Mouse (Mus musculus) testis, adult 2 months (tissue): ENCODE results near the gene Psme3. TPM values are rescaled to one million over a fixed set of nuclear protein-coding genes. Genes with fewer than 3 reads are reported as not detected.

ENCODE experiments used
- H3K27ac ChIP-seq: fragments of 200-500 bp; 2 replicates; pipeline ENCODE4 v1.5.1; 2012; ENCODE audit warnings: low read depth, low read length; ENCODE audit not compliant: control insufficient read depth, insufficient read depth
- H3K27me3 ChIP-seq: fragments of 200-500 bp; 2 replicates; pipeline ENCODE4 v1.6.1; 2012; ENCODE audit warnings: mild to moderate bottlenecking, low read length, moderate library complexity; ENCODE audit not compliant: control insufficient read depth, insufficient read depth
- H3K36me3 ChIP-seq: fragments of 200-500 bp; 2 replicates; pipeline ENCODE4 v1.6.1; 2012; ENCODE audit warnings: mild to moderate bottlenecking, low read length; ENCODE audit not compliant: control insufficient read depth, insufficient read depth
- H3K4me1 ChIP-seq: fragments of 200-500 bp; 2 replicates; pipeline ENCODE4 v1.6.1; 2012; ENCODE audit warnings: low read length; ENCODE audit not compliant: control insufficient read depth, insufficient read depth
- H3K4me3 ChIP-seq: fragments of 200-500 bp; 2 replicates; pipeline ENCODE4 v1.5.1; 2012; ENCODE audit warnings: low read depth, mild to moderate bottlenecking, low read length, moderate library complexity, mixed read lengths; ENCODE audit not compliant: control insufficient read depth
- CTCF ChIP-seq: fragments of 200-500 bp; IDR thresholded peaks from 2 replicates; pipeline ENCODE4 v1.5.1; 2012; ENCODE audit warnings: low read depth, mild to moderate bottlenecking, inconsistent platforms, low read length, moderate library complexity; ENCODE audit not compliant: control insufficient read depth, insufficient read depth, insufficient replicate concordance
- POLR2A ChIP-seq: fragments of 200-500 bp; IDR thresholded peaks from 2 replicates; pipeline ENCODE4 v1.6.1; 2012; ENCODE audit warnings: low read depth, mild to moderate bottlenecking, inconsistent platforms, low read length, moderate library complexity; ENCODE audit not compliant: control insufficient read depth
- polyA plus RNA-seq: library from polyadenylated mRNA; depleted of rRNA; stranded (reverse); fragments of >200 nt; gene quantifications from 2 replicates; pipeline ENCODE4 v1.2.3, GENCODE M21; 2012

Gene Psme3
- polyA plus RNA-seq, 1 experiment = 74.5 TPM

DNA sequence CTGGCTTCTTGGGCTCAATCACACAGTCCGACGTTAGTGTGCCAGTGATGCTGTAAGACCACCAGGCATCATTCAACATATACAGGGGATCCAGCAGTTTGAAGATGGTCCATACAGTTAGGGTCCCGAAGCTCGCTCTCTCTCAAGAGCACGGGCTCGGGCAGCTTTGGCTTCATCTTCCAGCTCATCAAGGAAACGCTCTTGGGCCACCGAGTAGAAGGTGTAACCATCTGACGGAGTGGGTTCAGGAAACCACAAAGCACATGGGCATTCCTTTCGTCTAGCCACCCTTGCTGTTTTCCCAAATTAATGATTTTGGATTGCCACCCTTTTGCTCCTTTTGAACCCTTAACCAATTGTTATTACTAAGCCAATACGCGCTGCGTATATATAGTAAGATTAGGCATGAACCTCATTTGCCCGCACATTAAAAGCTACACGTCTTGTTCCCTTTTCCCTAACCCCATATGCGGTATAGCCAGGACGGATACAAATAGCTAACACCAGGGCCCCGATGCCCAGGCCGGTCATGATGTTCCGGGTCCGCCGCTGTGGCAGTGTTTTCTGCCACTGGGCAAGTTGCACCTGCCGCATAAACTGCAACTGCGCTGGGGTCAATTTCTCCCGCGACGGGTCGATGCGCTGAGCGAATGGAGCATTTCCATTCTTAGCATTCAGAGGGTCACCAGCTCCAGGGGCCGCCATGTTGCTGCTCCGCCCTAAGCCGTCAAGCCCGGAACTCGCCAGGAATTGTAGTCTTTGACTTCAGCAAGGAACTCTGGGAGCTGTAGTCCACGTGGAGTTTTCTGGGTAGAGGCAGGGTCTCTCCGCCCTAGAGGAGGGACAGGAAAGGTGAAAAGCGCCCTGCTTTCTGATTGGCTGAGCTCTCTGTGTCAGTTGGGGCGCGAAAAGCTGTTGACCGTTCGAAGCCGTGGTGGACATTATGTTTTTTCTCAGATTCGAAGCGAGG is 37.5 kb upstream of the Psme3 start, which contains the start of the genes Cntd1 and Coa3:
TSS of gene Cntd1 (plus strand) at position 790 of the 970 bp plus-strand sequence.
TSS of gene Coa3 (minus strand) at position 892 of the 970 bp plus-strand sequence.
- peak within 1 kb of the TSS; percentile 99 for H3K4me3 ChIP-seq

GRCm38 (mm10) chr11:101279193-101279569 is 36.8 kb upstream of the Psme3 start:
- H3K27me3 ChIP-seq = no peaks in the 10 kb centered on the region

More for the DNA sequence above, 37.5 kb upstream of the Psme3 start, which contains the start of the genes Cntd1 and Coa3:
- Histone ChIP-seq H3K36me3 (no peaks in the 10 kb centered on the region), H3K27me3 (no peaks in the 10 kb centered on the region), H3K27ac (peak within 1 kb of the TSS; percentile 96), H3K4me1 (peaks cover 11% of the 10 kb centered on the region)
- peak; percentile 56 for TF ChIP-seq POLR2A
- 0 out of 2 replicates have a peak, but pooled peaks have one; percentile 1 for TF ChIP-seq CTCF

GRCm38 (mm10) chr11:101280837-101281236 is 35.2 kb upstream of the Psme3 start:
- Histone ChIP-seq H3K4me3 (peak overlapping the region; percentile 43; the same call in 1 of the 2 replicates), H3K4me1 (peaks cover 11% of the 10 kb centered on the region), H3K27ac (no peak overlapping the region), H3K36me3 (peaks cover 4% of the 10 kb centered on the region; the same call in 1 of the 2 replicates), H3K27me3 (no peaks in the 10 kb centered on the region)
- TF ChIP-seq CTCF (no peak), POLR2A (no peak)

More at GRCm38 (mm10) chr11:101279193-101279569, 36.8 kb upstream of the Psme3 start:
- Histone ChIP-seq H3K4me1 (peaks cover 11% of the 10 kb centered on the region), H3K36me3 (no peaks in the 10 kb centered on the region; the same call in 1 of the 2 replicates), H3K27ac (peak overlapping the region; percentile 96), H3K4me3 (peak overlapping the region; percentile 99)
- no peak; the same call in 1 of the 2 replicates for TF ChIP-seq POLR2A
- no peak for TF ChIP-seq CTCF

DNA sequence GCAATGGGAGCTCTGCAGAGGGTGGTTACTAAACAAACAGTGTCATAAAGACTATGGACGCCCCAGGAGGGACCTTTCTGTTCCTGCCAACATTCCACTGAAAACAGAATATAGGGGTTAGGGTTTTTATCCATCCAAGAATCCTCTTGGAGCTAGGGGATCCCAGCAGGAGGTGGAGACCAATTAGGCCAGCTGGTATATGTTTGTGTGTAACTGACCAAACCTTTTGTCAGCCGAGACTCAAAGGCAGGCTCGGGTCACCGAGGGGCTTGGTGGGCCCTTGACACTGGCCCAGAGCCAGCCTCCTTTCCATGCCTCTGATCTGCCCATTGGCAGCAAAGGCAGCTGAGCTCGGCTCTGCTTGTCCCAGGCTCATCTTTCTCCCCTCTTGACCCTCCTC is 33.1 kb upstream of the Psme3 start:
- Histone ChIP-seq H3K4me1 (peaks cover 5% of the 10 kb centered on the region), H3K27ac (no peak overlapping the region), H3K27me3 (no peaks in the 10 kb centered on the region), H3K36me3 (peaks cover 4% of the 10 kb centered on the region; the same call in 1 of the 2 replicates), H3K4me3 (no peak overlapping the region)
- no peak for TF ChIP-seq POLR2A
- no peak for TF ChIP-seq CTCF

- peaks cover 5% of the 10 kb centered on the region; the same call in 1 of the 2 replicates for H3K36me3 ChIP-seq
- H3K4me1 ChIP-seq = no peaks in the 10 kb centered on the region; the same call in none of the 2 replicates
- H3K27ac ChIP-seq = no peak overlapping the region
- TF ChIP-seq POLR2A = no peak
- TF ChIP-seq CTCF = no peak
- H3K27me3 ChIP-seq = no peaks in the 10 kb centered on the region
- H3K4me3 ChIP-seq = no peak overlapping the region
Measured at GRCm38 (mm10) chr11:101283805-101284204, 32.2 kb upstream of the Psme3 start.

DNA sequence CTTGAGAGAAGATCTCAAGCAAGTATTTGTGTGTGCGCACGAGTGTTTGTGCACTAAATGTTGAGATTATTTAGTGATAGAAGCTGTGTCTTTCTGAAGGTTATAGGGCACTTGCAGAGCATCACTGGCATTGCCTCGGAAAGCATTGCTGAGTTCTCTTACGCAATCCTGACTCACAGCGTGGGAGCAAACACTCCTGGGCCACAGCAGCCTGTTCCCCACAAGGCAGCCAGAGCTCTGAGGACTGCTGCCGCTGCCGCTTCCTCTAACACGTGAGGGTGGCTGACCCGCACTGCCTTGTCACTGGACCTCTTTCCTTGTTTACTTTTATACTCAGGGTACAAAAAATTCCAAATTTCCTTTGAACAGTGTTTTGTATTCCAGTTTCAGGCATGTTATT is 28.7 kb upstream of the Psme3 start:
- Histone ChIP-seq H3K36me3 (peaks cover 5% of the 10 kb centered on the region; the same call in 1 of the 2 replicates), H3K4me1 (no peaks in the 10 kb centered on the region; the same call in 1 of the 2 replicates), H3K27me3 (no peaks in the 10 kb centered on the region), H3K27ac (no peak overlapping the region), H3K4me3 (no peak overlapping the region)
- TF ChIP-seq CTCF = no peak
- no peak for TF ChIP-seq POLR2A

GRCm38 (mm10) chr11:101291231-101291630 is 24.8 kb upstream of the Psme3 start:
- H3K27me3 ChIP-seq = no peaks in the 10 kb centered on the region
- no peak for TF ChIP-seq POLR2A
- no peak for TF ChIP-seq CTCF
- no peak overlapping the region for H3K4me3 ChIP-seq
- no peaks in the 10 kb centered on the region for H3K4me1 ChIP-seq
- peaks cover 3% of the 10 kb centered on the region for H3K36me3 ChIP-seq
- no peak overlapping the region for H3K27ac ChIP-seq
